Mouse (Mus musculus): ENCODE measurements around the gene Vdr. TPM values are rescaled to one million over a fixed set of nuclear protein-coding genes. Genes with fewer than 3 reads are reported as not detected.

Vdr gene
- total and polyA plus RNA-seq, 2 experiments = 0.04 to 0.09 TPM

GRCm38 (mm10) chr15:97809942-97810341 lies 100.5 kb downstream of the Vdr start:
- no peak for DNase-seq (ENCODE audit: extremely low read depth, low read depth, low spot score)
- TF ChIP-seq CTCF (IDR thresholded peaks at IDR 0.05; ENCODE audit: low read depth, low read length) (peak; percentile 58), POLR2A (IDR thresholded peaks at IDR 0.05; ENCODE audit: extremely low read depth, insufficient read depth, low read length) (no peak)
- Histone ChIP-seq H3K27me3 (ENCODE audit: control insufficient read depth, insufficient read depth, low read length) (no peaks in the 10 kb centered on the region), H3K4me3 (ENCODE audit: insufficient read depth, low read depth, low read length) (no peak overlapping the region), H3K4me1 (ENCODE audit: control insufficient read depth, insufficient read depth, low read length) (no peaks in the 10 kb centered on the region), H3K9ac (ENCODE audit: low read depth, low read length) (no peak overlapping the region), H3K36me3 (ENCODE audit: control insufficient read depth, insufficient read depth, low read length) (no peaks in the 10 kb centered on the region), H3K27ac (replicated peaks; ENCODE audit: insufficient read depth, low read depth, low read length) (no peak overlapping the region), H3K79me2 (ENCODE audit: control insufficient read depth, insufficient read depth, low read length) (no peaks in the 10 kb centered on the region)
- WGBS = 85% methylated on average over 5 of the region's 5 CpGs

GRCm38 (mm10) chr15:97809206-97809605 lies 101.2 kb downstream of the Vdr start:
- H3K27me3 ChIP-seq (ENCODE audit: control insufficient read depth, insufficient read depth, low read length) = no peaks in the 10 kb centered on the region
- H3K27ac ChIP-seq (replicated peaks; ENCODE audit: insufficient read depth, low read depth, low read length) = no peak overlapping the region
- WGBS = 85% methylated on average over 14 of the region's 14 CpGs
- no peaks in the 10 kb centered on the region for H3K79me2 ChIP-seq (ENCODE audit: control insufficient read depth, insufficient read depth, low read length)
- no peaks in the 10 kb centered on the region for H3K36me3 ChIP-seq (ENCODE audit: control insufficient read depth, insufficient read depth, low read length)
- no peak overlapping the region for H3K9ac ChIP-seq (ENCODE audit: low read depth, low read length)
- H3K4me1 ChIP-seq (ENCODE audit: control insufficient read depth, insufficient read depth, low read length) = no peaks in the 10 kb centered on the region
- DNase-seq (ENCODE audit: extremely low read depth, low read depth, low spot score) = no peak
- no peak overlapping the region for H3K4me3 ChIP-seq (ENCODE audit: insufficient read depth, low read depth, low read length)
- TF ChIP-seq POLR2A (IDR thresholded peaks at IDR 0.05; ENCODE audit: extremely low read depth, insufficient read depth, low read length) (no peak), CTCF (IDR thresholded peaks at IDR 0.05; ENCODE audit: low read depth, low read length) (no peak)

GRCm38 (mm10) chr15:97808532-97808931 lies 101.9 kb downstream of the Vdr start:
- 88% methylated on average over 14 of the region's 14 CpGs for WGBS
- H3K4me3 ChIP-seq (ENCODE audit: insufficient read depth, low read depth, low read length) = no peak overlapping the region
- TF ChIP-seq POLR2A (IDR thresholded peaks at IDR 0.05; ENCODE audit: extremely low read depth, insufficient read depth, low read length) = no peak
- TF ChIP-seq CTCF (IDR thresholded peaks at IDR 0.05; ENCODE audit: low read depth, low read length) = no peak
- H3K79me2 ChIP-seq (ENCODE audit: control insufficient read depth, insufficient read depth, low read length) = no peaks in the 10 kb centered on the region
- no peaks in the 10 kb centered on the region for H3K4me1 ChIP-seq (ENCODE audit: control insufficient read depth, insufficient read depth, low read length)
- no peaks in the 10 kb centered on the region for H3K36me3 ChIP-seq (ENCODE audit: control insufficient read depth, insufficient read depth, low read length)
- no peak overlapping the region for H3K9ac ChIP-seq (ENCODE audit: low read depth, low read length)
- DNase-seq (ENCODE audit: extremely low read depth, low read depth, low spot score) = no peak
- no peak overlapping the region for H3K27ac ChIP-seq (replicated peaks; ENCODE audit: insufficient read depth, low read depth, low read length)
- no peaks in the 10 kb centered on the region for H3K27me3 ChIP-seq (ENCODE audit: control insufficient read depth, insufficient read depth, low read length)

DNA sequence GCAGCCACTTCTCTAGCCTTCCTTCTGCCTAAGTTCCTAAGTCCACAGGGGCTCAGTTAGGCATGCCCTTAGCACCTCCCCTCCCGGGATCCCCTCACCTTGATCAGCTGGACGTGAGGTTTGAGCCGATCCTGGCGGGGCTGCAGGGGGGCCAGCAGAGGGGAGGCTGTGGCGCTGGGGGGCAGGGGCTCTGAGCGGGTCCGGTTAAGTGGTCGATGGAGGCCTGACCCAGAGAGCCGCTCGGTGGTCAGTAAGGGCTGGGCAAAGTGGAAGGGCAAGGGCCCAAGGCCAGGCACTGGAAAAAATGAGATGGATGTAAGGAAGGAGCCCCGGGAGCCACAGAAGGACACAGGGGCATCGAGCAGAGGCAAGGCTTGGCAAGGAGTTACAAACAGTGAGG lies 102.6 kb downstream of the Vdr start:
- 79% methylated on average over 12 of the region's 12 CpGs for WGBS
- H3K79me2 ChIP-seq (ENCODE audit: control insufficient read depth, insufficient read depth, low read length) = no peaks in the 10 kb centered on the region
- no peak overlapping the region for H3K27ac ChIP-seq (replicated peaks; ENCODE audit: insufficient read depth, low read depth, low read length)
- H3K36me3 ChIP-seq (ENCODE audit: control insufficient read depth, insufficient read depth, low read length) = no peaks in the 10 kb centered on the region
- TF ChIP-seq POLR2A (IDR thresholded peaks at IDR 0.05; ENCODE audit: extremely low read depth, insufficient read depth, low read length) (no peak), CTCF (IDR thresholded peaks at IDR 0.05; ENCODE audit: low read depth, low read length) (no peak)
- H3K27me3 ChIP-seq (ENCODE audit: control insufficient read depth, insufficient read depth, low read length) = no peaks in the 10 kb centered on the region
- no peak overlapping the region for H3K9ac ChIP-seq (ENCODE audit: low read depth, low read length)
- H3K4me3 ChIP-seq (ENCODE audit: insufficient read depth, low read depth, low read length) = no peak overlapping the region
- no peaks in the 10 kb centered on the region for H3K4me1 ChIP-seq (ENCODE audit: control insufficient read depth, insufficient read depth, low read length)
- no peak for DNase-seq (ENCODE audit: extremely low read depth, low read depth, low spot score)

Other genes with a start within 250 kb of the Vdr start
- gene Rpap3, start 204.8 kb downstream of the Vdr start, total RNA-seq (2014; rRNA removed) = 7.7 and 8.7 TPM in 2 replicates
- gene Rpap3, start 204.8 kb downstream of the Vdr start, polyA plus RNA-seq (2012; rRNA removed) = 2.2 and 2.5 TPM in 2 replicates
- 0.47 and 0.55 TPM in 2 replicates for gene Endou, start 179.3 kb downstream of the Vdr start, total RNA-seq (2014; rRNA removed)
- 0.21 and 0.32 TPM in 2 replicates for gene Endou, start 179.3 kb downstream of the Vdr start, polyA plus RNA-seq (2012; rRNA removed)
- 1.8 and 3.2 TPM in 2 replicates for gene Rapgef3, start 142.7 kb downstream of the Vdr start, total RNA-seq (2014; rRNA removed)
- 2.7 and 4.9 TPM in 2 replicates for gene Rapgef3, start 142.7 kb downstream of the Vdr start, polyA plus RNA-seq (2012; rRNA removed)
- 15.2 and 21.1 TPM in 2 replicates for gene Slc48a1, start 132.1 kb downstream of the Vdr start, total RNA-seq (2014; rRNA removed)
- 54.9 and 58.6 TPM in 2 replicates for gene Slc48a1, start 132.1 kb downstream of the Vdr start, polyA plus RNA-seq (2012; rRNA removed)
- 2.5 and 3.4 TPM in 2 replicates for gene Hdac7, start 66.1 kb downstream of the Vdr start, total RNA-seq (2014; rRNA removed)
- 5.9 and 9.5 TPM in 2 replicates for gene Hdac7, start 66.1 kb downstream of the Vdr start, polyA plus RNA-seq (2012; rRNA removed)
- gene Tmem106c, start 53.6 kb upstream of the Vdr start, total RNA-seq (2014; rRNA removed) = 11.2 and 13.2 TPM in 2 replicates
- gene Tmem106c, start 53.6 kb upstream of the Vdr start, polyA plus RNA-seq (2012; rRNA removed) = 30.9 and 33.7 TPM in 2 replicates
- gene Col2a1, start 94.1 kb upstream of the Vdr start, total RNA-seq (2014; rRNA removed) = not detected in 2 replicates
- gene Col2a1, start 94.1 kb upstream of the Vdr start, polyA plus RNA-seq (2012; rRNA removed) = not detected in 2 replicates
- 9.4 and 10.5 TPM in 2 replicates for gene Pfkm, start 182.0 kb upstream of the Vdr start, total RNA-seq (2014; rRNA removed)
- gene Pfkm, start 182.0 kb upstream of the Vdr start, polyA plus RNA-seq (2012; rRNA removed) = 10.8 and 12.3 TPM in 2 replicates
- 4.4 TPM in 2 replicates for gene Senp1, start 183.1 kb upstream of the Vdr start, total RNA-seq (2014; rRNA removed)
- gene Senp1, start 183.1 kb upstream of the Vdr start, polyA plus RNA-seq (2012; rRNA removed) = 2.2 and 3.7 TPM in 2 replicates